Mouse (Mus musculus) cerebellum, adult 2 months (tissue): ENCODE results near the gene Zfp874b.

Source experiments
- CTCF ChIP-seq: fragments of 200-500 bp; IDR thresholded peaks from 2 replicates; pipeline ENCODE4 v1.5.1; 2011; ENCODE audit warnings: low read depth, mild to moderate bottlenecking, control low read depth, low read length, moderate library complexity, borderline replicate concordance; ENCODE audit not compliant: insufficient read depth
- POLR2A ChIP-seq: fragments of 200-500 bp; IDR thresholded peaks from 2 replicates; pipeline ENCODE4 v1.6.1; 2011; ENCODE audit warnings: low read length, control low read depth, borderline replicate concordance; ENCODE audit not compliant: insufficient read depth

DNA sequence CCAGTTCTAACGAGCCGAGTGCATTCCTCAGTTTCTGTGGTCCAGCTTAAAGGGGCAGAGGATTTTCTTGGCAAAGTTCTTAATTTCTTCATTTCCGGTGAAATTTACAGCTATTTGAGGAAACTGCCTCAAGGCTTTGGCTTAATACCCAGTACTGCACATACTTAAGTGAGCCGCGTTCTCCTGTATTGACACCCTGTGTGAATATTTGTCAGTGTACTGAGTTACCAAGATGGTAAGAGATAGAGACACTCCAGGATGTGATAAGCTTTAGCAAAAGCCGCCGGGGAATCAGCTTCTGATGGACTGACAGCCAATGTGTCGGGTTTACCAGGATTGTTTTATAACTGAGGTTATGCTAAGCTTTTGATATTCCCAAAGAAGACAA, 360 bp upstream of the Zfp874b start:
- TF ChIP-seq CTCF: no peak
- TF ChIP-seq POLR2A: no peak
